8 mouse cellular contexts compared by ENCODE assay signal in genomic region chr17:27856265-27856797, GRCm38 (mm10). TPM values are rescaled to one million over a fixed set of nuclear protein-coding genes. Genes with fewer than 3 reads are reported as not detected.
A peak's percentile ranks its signal among the peaks of the same experiment; 100 is the strongest.
DNase-seq lines count a peak whose midpoint lies in the region; ATAC-seq and TF ChIP-seq lines count a peak whose summit lies in the region.

Gene Uhrf1bp1 (plus strand): TSS chr17:27856441.

- H3K27ac ChIP-seq in hindbrain, embryonic 12.5 days: peak within 1 kb of the TSS; percentile 85

- in situ Hi-C loops in Patski (cut with MboI; ENCODE audit: low pct_unique_long_range_greater_than_20kb): no loop called here

- peaks cover 29% of the 10 kb centered on the region for H3K4me1 ChIP-seq in hindbrain, embryonic 12.5 days

- H3K4me3 ChIP-seq in hindbrain, embryonic 12.5 days: peak within 1 kb of the TSS; percentile 89

- H3K27me3 ChIP-seq in Patski: no peaks in the 10 kb centered on the region
- no peaks in the 10 kb centered on the region for H3K27me3 ChIP-seq in hindbrain, embryonic 12.5 days

- POLR2A ChIA-PET in Patski (lab: Charles Lee): no interaction called here

- peaks cover 22% of the 10 kb centered on the region for H3K36me3 ChIP-seq in hindbrain, embryonic 12.5 days

- WGBS in hindbrain, embryonic 12.5 days: under 1% methylated on average over 53 of the region's 54 CpGs

- CTCF ChIA-PET in Patski (lab: Charles Lee): no interaction called here

- DNase-seq in Patski (ENCODE audit: low read depth, low spot score): no peak
- peak; percentile 93 to 95 for DNase-seq in cerebellum, postnatal 10 days
- DNase-seq in frontal cortex, postnatal 14 days (ENCODE audit: low spot score in 2 of 2): peak; percentile 52 to 69
- DNase-seq in layer of hippocampus, postnatal 14 days (ENCODE audit: low spot score in 2 of 2): peak; percentile 71 to 75
- peak; percentile 87 for DNase-seq in lung, postnatal 10 days
- DNase-seq in ovary, postnatal 36 days (ENCODE audit: low spot score): peak; percentile 84
- DNase-seq in thymus, postnatal 14 days: peak; percentile 82

- peak; percentile 65 for ATAC-seq in Patski
- ATAC-seq in hindbrain, embryonic 12.5 days (ENCODE audit: low FRiP score): peak; percentile 82

- peak within 1 kb of the TSS; percentile 94 for H3K9ac ChIP-seq in hindbrain, embryonic 12.5 days

- H3K9me3 ChIP-seq in hindbrain, embryonic 12.5 days (replicated peaks): no peaks in the 10 kb centered on the region

- TF ChIP-seq CTCF in Patski (IDR thresholded peaks at IDR 0.05): no peak

- peak within 1 kb of the TSS; percentile 80 for H3K4me2 ChIP-seq in hindbrain, embryonic 12.5 days (replicated peaks)

RNA-seq across cellular contexts. Expression of gene Uhrf1bp1, which starts in this region (rescaled TPM):
- polyA plus RNA-seq in Patski (2021): 17.4 TPM
- 9.4 TPM in 2 replicates for polyA plus RNA-seq in hindbrain, embryonic 12.5 days (2016; fragmentation: Nextera tagmentation; extraction: Ambion mirVana)
- total RNA-seq in layer of hippocampus, postnatal 14 days (2021): 10 to 100 TPM; 16.1 to 20.3 TPM
